Mouse (Mus musculus) heart, adult 2 months (tissue): ENCODE results near the gene 1700029P11Rik.

Experiments used
- CTCF ChIP-seq: fragments of 200-600 bp; IDR thresholded peaks from 2 replicates; pipeline ENCODE4 v1.8.1; 2022; ENCODE audit warnings: antibody characterized with exemption, mild to moderate bottlenecking, moderate library complexity
- POLR2A ChIP-seq: fragments of 200-500 bp; IDR thresholded peaks from 2 replicates; pipeline ENCODE4 v1.6.1; 2011; ENCODE audit warnings: mild to moderate bottlenecking, low read depth, low read length, control low read depth; ENCODE audit not compliant: insufficient read depth

- no peak for TF ChIP-seq CTCF
- TF ChIP-seq POLR2A: no peak
Measured at GRCm38 (mm10) chr15:81949476-81950131, 30.7 kb upstream of the 1700029P11Rik start.
